Mouse (Mus musculus) ovary, adult 18-20 months (tissue): ENCODE results near the gene Smarcc1.

ENCODE experiments used
- DNase-seq: peaks from one replicate; pipeline ENCODE4 v3.0.0; 2022; ENCODE audit warnings: low spot score, mixed read lengths

Smarcc1 gene

DNA sequence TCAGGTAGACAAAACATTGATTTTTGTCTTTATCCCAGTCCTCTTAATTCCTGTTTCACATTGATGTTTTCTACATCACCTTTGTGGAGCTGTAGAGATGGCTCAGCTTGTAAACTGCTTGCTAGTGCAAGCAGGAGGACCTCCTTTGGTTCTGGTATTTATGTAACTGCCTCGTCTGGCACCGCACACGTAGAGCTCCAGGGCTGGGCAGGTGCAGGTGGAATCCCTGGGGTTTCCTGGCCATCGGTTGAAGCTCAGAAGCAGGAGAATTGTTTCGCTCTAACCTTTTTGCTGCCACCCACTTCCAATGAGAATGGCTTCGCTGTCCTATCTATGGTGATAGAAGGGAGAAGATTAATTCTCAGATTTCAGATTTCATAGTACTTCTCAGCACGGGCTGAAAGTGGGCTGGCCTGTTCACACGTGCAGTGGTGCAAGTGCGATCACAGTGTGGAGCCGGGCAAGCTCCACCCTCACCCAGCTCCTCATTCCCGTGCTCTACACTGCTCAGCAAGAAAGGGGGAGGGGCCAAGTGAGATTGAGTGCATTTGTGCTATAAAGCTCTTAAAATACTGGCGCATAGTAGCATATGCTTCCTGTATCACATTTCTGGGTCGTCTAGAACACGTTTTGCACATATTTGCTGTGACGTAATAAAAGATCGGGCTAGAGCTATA is 113.0 kb downstream of the Smarcc1 start:
- DNase-seq = no peak

DNA sequence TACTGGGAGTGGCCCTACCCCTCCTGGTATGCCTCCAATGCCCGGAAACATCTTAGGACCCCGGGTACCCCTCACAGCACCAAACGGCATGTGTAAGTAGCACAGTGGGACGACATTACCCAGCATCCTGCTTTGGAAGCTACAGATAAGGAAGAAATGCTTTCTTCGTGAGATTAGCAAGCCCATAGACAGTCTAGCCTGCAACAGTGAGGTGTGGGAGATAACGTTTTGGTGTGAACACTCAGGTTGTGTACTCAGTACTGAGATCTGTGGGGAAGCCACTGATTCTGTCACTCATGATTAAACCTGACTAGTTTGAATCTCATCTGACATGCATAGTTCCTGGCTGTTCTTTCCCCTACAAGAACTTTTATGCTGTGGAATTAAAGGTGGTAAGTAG is 117.5 kb downstream of the Smarcc1 start:
- DNase-seq = no peak

DNA sequence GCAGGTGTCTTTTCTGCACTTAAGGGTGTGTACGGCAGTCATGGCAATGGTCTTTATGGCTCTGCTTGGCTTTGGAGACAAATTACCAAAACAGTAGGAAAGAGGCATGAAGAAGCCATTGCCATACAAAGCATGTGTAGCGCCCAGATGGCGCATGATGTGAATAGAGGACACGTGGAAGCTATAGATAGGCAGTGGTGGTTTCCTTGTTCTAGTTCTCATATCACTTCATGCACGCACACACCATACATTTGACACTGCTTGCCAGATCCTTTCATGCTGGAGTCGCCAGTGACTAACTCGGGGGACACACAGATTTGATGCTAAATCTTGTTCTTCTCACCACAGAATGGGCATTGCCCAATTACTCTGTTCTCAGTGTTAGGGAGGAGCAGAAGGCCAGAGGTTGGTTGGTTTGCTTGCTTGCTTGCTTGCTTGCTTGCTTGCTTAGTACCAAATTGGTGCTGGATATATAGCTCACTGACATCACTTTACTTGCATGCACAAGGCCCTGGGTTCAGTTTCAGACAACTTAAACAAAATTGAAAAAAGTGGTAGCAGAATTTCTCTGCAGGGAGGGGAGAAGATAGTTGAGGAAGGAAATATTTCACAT is 125.8 kb downstream of the Smarcc1 start, which contains the start of gene Cspg5:
Cspg5 (plus strand) TSS at position 563 of the 613 bp plus-strand sequence.
- DNase-seq = no peak

DNA sequence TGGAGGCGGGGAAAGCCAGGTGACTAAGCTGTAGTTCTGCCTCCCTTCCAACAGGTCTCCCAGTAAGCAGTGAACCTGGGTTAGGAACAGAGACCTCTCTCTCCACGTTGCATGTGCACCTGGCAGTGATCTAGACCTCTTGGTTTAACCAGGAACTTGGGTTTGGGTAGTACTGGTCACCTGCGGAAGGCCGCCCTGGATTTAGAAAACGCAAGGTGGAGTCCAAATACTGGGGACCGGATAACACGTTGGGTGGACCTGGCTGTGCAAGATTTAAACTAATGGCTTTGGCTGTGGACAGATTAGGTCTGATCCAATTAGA is 127.0 kb downstream of the Smarcc1 start:
- no peak for DNase-seq

DNA sequence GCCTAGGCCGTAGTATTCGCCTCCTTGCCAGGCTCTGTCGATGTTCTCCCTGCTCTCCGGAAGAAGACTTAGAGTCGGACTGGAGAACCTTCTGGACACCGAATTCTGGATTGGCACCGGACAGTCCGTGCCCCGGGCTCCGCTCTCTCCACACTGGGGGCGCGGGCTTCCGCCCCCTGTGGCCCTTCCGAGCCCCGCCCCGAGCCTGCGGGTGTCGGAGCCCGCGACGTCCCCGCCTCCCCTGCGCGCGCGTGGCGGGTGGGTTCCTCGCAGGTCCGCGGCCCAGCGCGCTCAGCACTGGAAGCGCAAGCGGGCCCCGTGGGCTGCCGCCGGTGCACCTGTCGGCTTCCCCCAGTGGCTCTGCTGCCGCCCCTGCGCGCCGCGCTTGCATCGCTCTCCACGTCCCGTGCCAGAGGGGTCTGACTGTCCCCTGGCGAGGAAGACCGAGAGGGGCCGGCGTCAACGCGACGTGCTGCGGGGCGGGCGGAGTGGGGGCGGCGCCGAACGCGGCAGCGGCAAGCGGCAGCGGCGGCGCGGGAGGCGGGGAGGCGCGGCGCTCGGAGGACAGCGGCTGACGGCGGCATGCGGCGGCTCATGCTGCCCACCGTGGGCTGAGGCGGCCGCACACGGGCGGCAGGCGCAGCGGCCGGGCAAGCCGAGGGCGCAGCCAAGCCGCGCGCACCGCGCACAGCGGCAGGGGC is 127.5 kb downstream of the Smarcc1 start:
- DNase-seq = peak; percentile 16

DNA sequence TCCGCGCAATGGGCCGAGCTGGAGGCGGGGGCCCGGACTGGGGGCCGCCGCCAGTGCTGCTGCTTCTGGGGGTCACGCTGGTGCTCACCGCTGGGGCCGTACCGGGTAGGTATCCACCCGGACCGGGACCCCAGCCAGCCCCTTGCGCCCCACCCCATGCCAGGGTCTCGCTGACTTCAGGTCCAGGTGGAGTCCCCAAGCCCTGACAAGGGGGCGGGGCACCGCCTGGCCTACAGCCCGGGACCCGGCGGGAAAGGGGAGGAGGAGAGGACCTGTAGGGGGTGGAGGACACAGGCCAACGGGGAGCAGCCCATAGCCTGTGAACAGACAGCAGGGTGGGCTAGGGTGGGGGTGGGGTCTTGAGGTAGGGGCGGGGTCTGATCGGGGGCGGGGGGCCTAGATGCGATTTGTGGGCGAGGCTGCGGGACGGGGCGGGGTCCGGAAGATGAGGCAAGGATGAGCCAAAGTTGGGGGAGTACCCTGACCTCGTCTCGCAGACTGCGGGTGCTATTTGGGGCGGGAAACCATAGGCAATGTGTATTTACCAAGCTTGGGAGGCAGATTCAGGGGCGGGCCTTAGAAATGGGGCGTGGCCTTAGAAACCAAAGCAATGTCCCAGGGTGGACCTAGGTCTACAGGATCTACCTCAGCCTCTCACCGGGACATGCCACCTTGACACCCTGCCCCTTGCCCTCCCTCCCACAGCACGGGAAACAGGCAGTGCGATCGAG is 128.2 kb downstream of the Smarcc1 start:
- DNase-seq = peak; percentile 24

DNA sequence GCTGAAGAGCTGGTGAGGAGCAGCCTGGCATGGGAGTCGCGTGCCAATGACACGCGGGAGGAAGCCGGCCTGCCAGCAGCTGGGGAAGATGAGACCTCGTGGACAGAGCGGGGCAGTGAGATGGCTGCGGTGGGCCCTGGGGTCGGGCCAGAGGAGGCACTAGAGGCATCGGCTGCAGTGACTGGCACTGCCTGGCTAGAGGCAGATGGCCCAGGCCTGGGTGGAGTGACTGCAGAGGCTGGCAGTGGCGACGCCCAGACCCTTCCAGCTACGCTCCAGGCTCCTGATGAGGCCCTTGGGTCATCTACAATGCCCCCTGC is 128.8 kb downstream of the Smarcc1 start:
- DNase-seq = no peak

DNA sequence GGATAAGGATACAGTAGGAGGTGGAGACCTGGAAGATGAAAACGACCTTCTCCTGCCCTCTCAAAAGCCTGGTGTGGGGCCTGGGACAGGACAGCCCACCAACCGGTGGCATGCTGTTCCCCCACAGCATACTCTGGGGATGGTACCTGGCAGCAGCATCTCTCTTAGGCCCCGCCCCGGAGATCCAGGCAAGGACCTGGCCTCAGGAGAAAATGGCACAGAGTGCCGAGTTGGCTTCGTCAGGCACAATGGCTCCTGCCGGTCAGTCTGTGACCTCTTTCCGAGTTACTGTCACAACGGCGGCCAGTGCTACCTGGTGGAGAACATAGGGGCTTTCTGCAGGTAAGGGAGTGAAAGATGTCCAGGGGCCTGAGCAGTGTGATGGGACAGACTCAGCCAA is 129.5 kb downstream of the Smarcc1 start:
- no peak for DNase-seq

DNA sequence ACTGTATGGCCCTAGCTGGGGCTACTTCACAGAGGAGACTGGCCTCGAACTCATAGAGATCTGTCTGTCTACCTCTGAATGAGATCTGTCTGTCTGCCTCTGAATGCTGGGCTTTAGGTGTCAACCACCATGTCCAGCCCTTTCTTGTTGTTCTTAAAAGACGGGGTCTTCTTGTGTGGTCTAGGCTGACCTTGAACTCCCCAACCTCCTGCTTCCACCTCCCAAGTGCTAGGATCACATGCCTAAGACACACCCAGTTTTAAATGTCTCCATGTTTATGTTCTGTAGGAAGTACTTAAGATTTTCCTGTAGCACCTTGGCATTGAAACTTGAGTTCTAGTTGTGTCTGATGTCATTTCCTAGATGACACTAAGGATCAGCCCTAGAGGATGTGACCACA is 131.4 kb downstream of the Smarcc1 start:
- DNase-seq = no peak

DNA sequence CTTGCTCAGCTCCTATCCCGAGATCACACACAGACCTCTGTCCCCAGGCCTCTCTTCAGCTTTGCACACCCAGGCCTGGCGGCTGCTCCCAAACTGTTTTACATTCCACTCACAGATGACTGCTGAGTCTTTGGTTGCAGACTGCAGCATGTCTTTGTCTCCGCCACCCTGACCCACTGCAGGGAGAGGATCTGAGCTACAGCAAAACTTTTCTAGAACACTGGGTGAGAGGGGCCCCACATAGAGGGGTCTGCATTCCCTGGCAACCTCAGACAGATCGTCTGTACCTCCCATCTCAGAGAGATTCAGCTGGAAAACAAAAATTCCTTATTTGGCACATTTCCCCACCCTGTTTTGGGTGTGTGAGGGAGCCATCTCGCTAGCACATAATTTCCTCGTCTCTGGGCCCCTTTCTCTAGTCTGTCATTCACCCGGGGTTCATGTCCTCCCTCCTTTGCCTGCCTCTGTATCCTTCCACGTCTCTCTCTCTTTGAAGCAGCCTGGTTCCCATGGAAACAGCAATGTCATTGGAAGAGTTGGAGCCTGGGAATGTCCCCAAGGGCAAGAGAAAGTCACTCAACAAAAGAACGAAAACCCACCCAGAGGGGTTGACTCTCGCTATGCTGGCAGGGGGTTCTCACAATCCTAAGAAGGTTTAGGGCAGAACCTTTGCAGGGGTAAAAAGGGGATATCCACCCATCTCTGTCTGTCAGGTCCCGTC is 132.5 kb downstream of the Smarcc1 start:
- no peak for DNase-seq

DNA sequence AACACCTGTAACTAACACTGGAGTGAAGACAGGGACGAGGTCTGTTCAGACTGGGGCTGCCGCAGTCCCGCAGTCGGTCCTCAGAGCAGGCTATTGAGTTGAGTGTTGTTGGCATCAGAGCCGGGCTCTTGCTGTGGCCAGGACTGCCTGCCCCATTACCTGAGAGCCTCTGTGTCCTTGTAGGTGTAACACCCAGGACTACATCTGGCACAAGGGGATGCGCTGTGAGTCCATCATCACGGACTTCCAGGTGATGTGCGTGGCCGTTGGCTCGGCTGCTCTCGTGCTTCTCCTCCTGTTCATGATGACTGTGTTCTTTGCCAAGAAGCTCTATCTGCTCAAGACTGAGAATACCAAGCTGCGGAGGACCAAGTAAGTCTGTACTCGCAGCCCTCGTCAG is 133.3 kb downstream of the Smarcc1 start:
- no peak for DNase-seq

DNA sequence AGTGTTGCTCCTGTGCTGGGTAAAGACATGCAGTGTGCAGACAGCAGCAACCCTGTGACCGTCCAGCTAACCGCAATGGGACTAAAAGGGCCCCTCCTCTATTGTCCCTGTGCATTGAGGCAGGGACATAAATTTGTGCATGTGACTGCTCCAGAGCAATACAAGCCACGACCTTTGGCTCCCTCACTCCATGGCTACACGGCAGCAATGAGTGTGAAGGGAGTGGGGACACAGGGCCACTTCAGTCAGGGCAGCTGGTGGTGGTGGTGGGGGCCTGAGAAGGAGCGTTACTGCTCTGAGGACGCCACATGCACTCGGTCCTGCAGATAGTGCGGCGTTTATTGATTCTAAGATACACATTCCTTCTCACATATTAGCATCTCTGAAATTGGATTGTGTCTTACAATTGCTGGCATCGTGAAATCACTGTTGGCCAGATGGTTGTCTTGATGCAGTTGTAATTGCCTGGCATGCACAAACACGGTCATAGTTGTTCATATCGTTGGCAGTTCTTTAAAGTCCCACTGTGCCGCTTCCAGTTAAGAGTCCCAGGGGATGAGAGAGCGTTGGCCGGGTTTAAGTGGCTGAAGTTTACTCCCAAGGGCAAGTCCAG is 138.0 kb downstream of the Smarcc1 start:
- no peak for DNase-seq

DNA sequence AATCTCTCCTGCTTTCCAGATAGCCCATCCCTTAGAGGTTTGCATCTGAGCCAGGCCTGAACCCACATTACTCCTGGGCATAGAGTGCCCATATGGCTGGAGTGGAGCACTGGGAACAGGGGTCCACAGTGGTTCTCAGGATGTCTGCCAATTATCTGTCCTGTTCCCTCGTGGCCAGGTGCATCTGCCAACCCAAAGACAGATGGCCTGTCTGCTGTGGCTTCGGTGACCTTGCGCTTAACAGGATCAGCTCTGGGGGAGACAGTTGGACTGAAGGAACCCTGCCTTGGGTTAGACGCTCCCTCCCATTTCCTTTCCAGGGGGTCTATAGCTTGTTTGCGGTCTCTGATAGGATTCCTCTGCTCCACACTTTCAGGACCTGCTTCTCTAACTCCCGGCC is 141.1 kb downstream of the Smarcc1 start:
- DNase-seq = no peak

DNA sequence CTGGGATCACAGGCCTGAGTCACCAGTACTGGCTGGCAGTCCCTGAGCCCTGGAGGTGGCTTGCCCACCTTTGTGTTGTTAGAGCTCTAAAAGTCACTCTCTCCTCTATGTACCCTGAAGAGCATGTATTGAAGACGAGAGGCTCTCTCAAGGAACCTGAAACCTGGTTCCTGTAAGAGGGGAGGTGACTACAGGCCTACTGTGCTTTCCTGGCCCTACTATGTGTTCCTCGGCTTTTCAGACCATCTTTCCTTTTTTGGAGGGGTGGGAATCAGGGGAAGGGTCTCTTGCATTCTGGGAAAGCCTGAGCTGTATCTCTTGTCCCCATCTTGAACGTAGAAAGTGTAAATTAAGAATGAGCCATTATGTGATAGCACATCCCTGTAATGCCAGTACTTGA is 141.6 kb downstream of the Smarcc1 start:
- no peak for DNase-seq

DNA sequence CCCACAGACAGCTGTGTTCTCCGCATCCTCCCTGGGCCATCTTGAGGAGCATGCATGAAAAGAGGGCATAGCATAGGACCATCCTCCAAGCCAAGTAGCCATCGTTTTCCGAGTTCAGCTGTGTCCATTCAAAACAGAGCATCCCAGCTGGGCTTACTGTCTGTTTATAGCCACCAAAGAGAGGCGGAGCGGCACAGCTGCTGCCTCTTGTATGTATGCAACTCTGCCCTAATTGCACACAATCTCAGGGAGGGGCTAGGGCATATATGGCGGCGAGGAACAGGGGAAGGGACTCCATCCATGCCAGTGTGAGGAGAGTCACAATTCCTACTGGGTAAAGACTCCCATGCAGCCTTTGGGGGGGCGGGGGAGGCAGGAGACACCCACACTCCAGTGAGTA is 145.7 kb downstream of the Smarcc1 start:
- no peak for DNase-seq

DNA sequence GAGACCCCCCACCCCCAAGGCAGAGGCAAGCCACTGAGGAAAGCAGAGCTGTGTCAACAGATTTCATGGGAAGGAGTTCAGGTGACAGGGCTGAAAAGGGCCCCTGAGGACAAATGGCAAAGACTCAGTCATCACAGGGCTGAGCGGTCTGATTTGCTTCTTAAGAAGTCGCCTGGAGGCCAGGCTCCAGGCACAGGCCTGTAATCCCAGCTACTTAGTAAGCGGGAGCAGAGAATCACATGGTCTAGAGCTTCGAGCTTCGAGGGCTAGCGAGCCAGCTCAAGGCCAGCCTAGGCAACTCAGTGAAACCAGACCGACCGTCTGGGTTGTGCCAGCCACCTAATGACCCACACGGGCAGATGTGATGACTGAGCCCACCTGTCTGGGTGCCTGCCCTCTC is 147.5 kb downstream of the Smarcc1 start:
- DNase-seq = no peak

DNA sequence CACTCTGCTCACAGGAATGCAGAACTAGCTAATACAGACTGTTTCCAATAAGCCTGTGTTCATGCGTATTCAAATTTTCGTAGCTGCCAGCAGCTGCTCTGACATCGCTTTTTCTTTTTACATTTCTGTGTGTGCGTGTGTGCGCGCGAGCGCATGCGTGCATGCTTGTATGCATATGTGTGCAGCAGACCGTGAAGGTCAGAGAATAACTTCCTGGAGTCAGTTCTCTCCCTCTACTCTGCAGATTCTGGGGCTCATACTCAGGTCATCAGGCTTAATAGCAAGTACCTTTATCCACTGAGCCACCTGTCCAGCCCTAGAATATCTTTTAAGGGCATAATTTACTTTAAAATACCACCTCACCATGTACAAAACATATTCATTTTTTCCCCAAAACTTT is 150.9 kb downstream of the Smarcc1 start:
- DNase-seq = no peak

DNA sequence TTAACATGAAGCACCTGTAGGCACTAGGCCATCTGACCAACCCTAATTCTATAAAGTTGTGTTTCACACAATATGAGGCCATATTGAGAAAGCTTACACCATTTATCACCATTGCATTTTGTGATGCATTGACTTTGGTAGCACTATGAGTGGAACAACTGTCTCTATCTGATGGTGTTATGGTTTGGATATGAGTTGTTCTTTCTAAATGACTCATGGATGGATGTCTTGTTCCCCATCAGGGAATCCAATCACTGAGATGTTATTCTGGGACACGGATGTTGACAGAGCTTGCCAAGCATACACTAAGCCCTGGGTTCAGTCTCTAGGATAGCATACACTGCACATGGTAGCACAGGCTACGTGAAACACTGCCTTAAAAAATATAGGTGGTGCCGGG is 154.8 kb downstream of the Smarcc1 start:
- no peak for DNase-seq

DNA sequence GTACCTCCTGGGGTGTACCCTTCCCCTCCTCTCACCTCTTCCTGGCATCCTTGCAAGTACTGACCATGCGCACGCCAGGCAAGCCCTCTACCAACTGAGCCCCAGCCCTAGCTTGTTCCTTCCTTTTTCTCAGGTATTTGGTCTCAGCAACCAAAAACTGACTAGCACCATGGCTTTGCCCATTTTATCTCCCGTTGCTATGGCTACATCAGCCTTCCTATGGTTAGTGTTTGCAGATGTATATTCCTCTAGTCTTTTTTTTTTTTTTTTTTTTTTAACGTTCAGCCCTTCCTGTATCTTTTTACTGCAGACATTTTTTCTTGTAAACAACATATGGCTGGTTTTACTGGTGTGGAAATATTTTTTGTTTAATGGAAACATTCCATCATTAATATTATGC is 156.0 kb downstream of the Smarcc1 start:
- no peak for DNase-seq

DNA sequence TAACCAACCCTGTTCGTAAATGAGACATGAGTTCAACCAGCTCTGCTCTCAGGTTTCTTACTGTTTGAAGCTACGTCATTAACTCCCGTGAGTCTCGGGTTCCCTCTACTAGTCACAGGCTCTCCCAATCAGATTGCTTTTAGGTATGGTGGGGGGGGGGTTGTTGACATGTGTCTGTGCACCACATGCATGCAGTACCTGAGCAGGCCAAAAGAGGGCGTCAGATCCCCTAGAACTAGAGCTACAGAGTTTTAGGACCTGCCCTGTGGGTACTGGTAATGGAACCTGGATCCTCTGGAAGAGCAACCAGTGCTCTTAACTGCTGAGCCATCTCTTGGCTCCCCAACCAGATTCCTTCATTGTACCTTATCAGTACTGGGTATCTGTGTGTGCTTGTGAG is 158.4 kb downstream of the Smarcc1 start:
- no peak for DNase-seq

DNA sequence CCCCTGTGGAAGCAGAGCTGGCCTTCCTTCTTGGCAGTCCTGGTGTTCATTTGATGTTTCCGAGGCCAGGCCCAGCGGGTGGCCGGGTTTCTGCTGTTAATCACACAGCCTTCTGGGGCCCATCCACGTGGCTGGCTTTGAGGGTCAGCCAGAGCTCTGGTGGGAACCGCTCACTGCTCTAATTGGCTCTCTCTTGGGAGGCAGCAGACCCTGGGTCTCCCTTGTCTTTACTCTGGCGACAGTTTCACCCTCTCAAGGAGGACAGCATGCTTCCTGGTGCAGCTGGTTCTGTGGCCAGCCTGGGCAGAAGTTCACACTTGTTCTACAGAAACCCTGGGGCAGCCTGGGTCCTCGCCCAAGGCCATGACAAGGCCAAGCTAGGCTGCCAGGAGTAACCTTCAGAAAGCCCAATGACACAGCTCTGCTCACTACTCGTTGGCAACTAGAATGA is 159.9 kb downstream of the Smarcc1 start:
- DNase-seq = peak; percentile 63
